Mouse (Mus musculus): ENCODE results near the gene Avpr1a. TPM values are rescaled to one million over a fixed set of nuclear protein-coding genes. Genes with fewer than 3 reads are reported as not detected.

Gene Avpr1a
- 15.5 and 21.5 TPM in 2 replicates for polyA plus RNA-seq (2015; fragmentation: Nextera tagmentation; extraction: Ambion mirVana)

DNA sequence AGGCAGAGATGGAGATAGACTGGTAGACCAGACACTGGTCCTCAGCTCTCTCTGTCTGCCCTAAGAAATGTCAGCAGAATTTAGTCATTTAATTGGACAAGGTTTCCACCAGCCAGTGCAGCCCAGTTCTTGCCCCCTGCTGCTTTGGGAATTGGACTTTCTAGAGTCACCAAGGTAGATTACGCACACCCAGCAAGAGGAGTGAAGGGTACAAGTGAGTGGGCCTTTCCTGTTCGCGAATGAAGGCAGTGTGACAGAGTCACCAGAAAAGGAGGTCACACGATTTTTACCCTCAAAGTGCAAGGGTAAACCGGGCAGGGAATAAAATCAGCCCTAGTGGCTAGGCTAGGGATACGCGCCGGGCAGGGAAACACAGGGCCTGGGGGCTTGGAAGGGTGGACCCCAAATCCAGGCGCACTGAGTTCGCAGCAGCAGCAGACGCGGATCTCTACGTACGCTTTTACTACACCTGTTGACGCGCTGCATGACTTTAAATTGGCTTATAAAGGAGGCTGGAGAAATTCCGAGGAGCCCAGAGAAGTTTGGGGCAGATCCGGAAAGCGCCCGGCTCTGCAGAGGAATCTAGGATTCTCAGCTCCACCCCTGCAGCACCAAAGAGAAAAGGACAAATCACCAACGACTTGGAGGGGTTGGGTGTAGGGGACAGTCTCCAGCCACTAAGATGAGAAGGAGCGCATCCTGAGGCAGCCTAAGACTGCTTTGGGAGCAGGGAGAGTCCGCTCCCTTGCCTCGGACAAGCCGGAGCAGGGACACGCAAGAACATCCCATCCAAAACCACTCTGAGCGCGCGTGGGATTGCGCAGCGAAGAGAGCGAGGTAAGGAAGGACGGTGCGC, at the start of gene Avpr1a:
TSS of gene Avpr1a (plus strand) at position 639 of the 856 bp plus-strand sequence.
- peak within 1 kb of the TSS; percentile 59 for H3K4me3 ChIP-seq
- no peaks in the 10 kb centered on the region for H3K9me3 ChIP-seq
- 5% methylated on average over 34 of the region's 34 CpGs for whole genome bisulfite sequencing
- H3K27me3 ChIP-seq, result peaks cover 35% of the 10 kb centered on the region
- no peaks in the 10 kb centered on the region for H3K36me3 ChIP-seq
- 0 out of 2 replicates have a peak, but pooled peaks have one; percentile 11 for ATAC-seq (ENCODE audit: insufficient number of reproducible peaks, insufficient read depth, low FRiP score, low TSS enrichment, low read depth)
- peak within 1 kb of the TSS; percentile 74 for H3K9ac ChIP-seq
- peak within 1 kb of the TSS; percentile 95 for H3K4me2 ChIP-seq
- H3K4me1 ChIP-seq, result peaks cover 17% of the 10 kb centered on the region
- peak within 1 kb of the TSS; percentile 69 for H3K27ac ChIP-seq

DNA sequence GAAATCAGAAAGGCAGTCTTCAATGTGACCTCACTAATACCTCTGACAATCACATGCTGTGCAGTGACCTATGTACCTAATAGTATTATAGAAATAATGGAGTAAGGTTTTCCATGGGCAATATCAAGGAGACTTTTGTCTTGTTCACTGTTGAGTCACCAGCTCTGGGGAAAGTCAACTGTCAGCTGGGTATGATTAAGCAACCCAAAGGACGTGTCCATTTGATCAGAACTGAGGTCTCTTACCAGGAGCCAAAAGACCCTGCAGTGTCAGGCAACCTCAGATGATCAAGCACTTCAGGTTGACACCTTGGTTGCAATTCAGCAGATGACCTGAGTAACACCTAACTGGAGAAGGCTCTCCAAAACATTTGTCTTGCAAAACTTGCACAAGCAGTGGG, 46.0 kb upstream of the Avpr1a start:
- Histone ChIP-seq H3K9ac (no peak overlapping the region), H3K4me1 (no peaks in the 10 kb centered on the region), H3K27me3 (no peaks in the 10 kb centered on the region), H3K4me3 (no peak overlapping the region), H3K36me3 (no peaks in the 10 kb centered on the region), H3K27ac (no peak overlapping the region), H3K9me3 (no peaks in the 10 kb centered on the region), H3K4me2 (no peak overlapping the region)
- 41% methylated on average over 1 of the region's 1 CpGs for WGBS
- ATAC-seq (ENCODE audit: insufficient number of reproducible peaks, insufficient read depth, low FRiP score, low TSS enrichment, low read depth), result no peak

DNA sequence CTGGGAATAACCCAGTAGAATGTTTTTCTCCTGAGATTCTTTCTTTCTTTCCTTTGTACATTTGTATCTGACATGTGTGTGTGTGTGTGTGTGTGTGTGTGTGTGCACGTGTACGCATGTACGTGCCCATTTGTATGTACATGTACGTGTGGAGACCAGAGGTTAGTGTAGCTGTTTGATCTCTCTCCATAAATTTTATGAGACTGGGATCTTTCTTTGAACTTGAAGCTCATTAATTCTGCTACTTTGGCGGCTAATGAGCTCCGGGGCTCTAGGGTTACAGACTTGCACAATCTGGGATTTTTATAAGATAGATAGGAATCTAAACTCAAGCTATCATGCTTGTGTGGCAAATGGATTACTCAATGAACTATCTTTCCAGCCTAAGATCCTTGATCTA, 42.0 kb upstream of the Avpr1a start:
- Histone ChIP-seq H3K9ac (no peak overlapping the region), H3K36me3 (no peaks in the 10 kb centered on the region), H3K27ac (no peak overlapping the region), H3K9me3 (no peaks in the 10 kb centered on the region), H3K4me1 (no peaks in the 10 kb centered on the region), H3K27me3 (no peaks in the 10 kb centered on the region), H3K4me3 (no peak overlapping the region), H3K4me2 (no peak overlapping the region)
- 78% methylated on average over 6 of the region's 6 CpGs for WGBS
- no peak for ATAC-seq (ENCODE audit: insufficient number of reproducible peaks, insufficient read depth, low FRiP score, low TSS enrichment, low read depth)

DNA sequence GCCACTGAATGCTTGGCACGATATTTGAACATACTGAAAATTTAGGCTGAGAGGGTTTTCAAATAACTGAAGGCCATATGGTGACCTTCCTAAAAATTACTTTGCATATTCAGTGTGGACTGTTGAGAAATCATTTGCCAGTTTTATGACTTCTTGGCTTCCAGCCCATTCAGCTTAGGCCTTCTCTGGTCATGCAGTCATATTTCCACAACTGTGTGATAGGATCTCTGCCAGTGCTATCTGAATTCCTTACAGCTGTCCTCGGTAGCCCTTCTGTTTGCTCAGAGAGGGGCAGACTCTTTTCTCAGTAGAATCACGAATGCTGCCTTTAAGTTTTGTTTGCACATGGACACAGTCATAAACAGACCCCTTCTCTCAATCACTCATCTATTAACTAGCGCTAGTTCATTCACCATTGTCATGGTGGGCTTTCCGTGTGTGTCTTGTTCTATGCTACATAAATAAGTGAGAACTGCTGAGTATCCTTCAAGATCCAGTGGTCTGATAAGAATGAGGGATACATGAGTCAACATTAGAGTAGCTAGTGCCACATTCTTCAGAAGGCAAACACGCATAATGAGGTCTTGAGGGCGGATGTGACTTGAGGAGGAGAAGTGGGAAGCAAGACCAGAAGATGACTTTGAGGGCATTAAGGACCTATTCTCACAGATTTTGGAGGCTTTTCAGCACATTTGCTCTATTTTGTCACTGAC, 39.4 kb upstream of the Avpr1a start:
- Histone ChIP-seq H3K9ac (no peak overlapping the region), H3K4me2 (no peak overlapping the region), H3K9me3 (no peaks in the 10 kb centered on the region), H3K27ac (no peak overlapping the region), H3K27me3 (no peaks in the 10 kb centered on the region), H3K4me1 (no peaks in the 10 kb centered on the region), H3K36me3 (no peaks in the 10 kb centered on the region), H3K4me3 (no peak overlapping the region)
- ATAC-seq (ENCODE audit: insufficient number of reproducible peaks, insufficient read depth, low FRiP score, low TSS enrichment, low read depth), result no peak
- 86% methylated on average over 7 of the region's 7 CpGs for WGBS

DNA sequence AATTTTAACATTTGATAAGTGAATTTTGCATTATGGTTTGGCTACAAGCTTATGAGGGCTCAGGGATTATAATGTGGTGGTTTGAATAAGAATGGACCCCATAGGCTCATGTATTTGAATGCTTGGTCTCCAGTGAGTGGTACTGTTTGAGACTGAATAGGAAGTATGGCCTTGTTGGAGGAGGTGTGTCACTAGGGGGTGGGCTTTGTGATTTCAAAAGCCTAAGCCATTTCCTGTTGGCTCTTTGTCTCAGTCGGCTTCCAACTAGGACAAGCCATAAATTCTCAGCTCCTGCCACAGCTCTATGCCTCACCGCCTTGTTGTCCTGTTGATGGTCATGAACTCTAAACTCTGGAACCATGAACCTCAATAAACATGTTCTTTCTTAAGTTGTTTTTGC, 37.5 kb upstream of the Avpr1a start:
- Histone ChIP-seq H3K4me2 (no peak overlapping the region), H3K27ac (no peak overlapping the region), H3K36me3 (no peaks in the 10 kb centered on the region), H3K4me3 (no peak overlapping the region), H3K4me1 (no peaks in the 10 kb centered on the region), H3K27me3 (no peaks in the 10 kb centered on the region), H3K9ac (no peak overlapping the region), H3K9me3 (no peaks in the 10 kb centered on the region)
- WGBS, result 77% methylated on average over 2 of the region's 2 CpGs
- ATAC-seq (ENCODE audit: insufficient number of reproducible peaks, insufficient read depth, low FRiP score, low TSS enrichment, low read depth), result no peak

DNA sequence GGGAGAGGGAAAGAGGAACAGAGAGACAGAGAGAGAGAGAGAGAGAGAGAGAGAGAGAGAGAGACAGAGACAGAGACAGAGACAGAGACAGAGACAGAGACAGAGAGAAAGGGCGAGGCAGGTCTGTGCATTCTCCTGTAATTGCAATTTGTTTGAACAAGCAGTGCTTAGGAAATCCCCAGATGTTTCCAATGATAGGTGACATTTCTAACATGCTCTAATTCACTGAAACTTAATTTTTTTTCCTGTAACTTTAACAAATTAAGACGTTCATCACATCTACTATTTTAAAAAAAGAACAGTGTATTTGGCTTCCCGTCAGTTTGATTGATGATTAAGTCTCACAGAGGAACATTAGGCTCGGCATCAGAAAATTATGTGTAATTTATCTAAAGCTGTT, 15.6 kb upstream of the Avpr1a start:
- no peaks in the 10 kb centered on the region for H3K4me1 ChIP-seq
- no peak overlapping the region for H3K4me2 ChIP-seq
- H3K36me3 ChIP-seq, result no peaks in the 10 kb centered on the region
- ATAC-seq (ENCODE audit: insufficient number of reproducible peaks, insufficient read depth, low FRiP score, low TSS enrichment, low read depth), result no peak
- no peak overlapping the region for H3K9ac ChIP-seq
- no peaks in the 10 kb centered on the region for H3K27me3 ChIP-seq
- H3K4me3 ChIP-seq, result no peak overlapping the region
- H3K9me3 ChIP-seq, result no peaks in the 10 kb centered on the region
- 43% methylated on average over 4 of the region's 4 CpGs for WGBS
- no peak overlapping the region for H3K27ac ChIP-seq

DNA sequence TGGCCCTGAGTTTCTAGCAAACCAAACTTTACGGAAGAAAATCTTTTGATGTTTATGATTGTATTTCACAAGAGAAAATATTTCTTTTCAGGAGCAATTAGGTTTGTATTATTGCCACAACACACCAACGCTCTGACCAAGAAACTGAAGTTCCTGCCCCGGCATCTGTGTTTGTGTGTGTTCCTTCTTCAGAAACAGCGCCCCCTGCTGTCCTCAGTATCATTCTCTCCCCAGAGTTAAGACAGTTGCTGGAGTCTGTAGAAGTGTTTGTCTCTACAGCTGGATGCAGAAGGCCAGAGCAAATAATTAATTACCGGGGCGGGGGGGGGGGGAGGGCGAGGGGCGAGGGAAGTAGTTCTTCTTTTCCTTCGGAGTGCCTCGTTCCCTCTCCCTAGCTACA, 1.0 kb upstream of the Avpr1a start:
- ATAC-seq (ENCODE audit: insufficient number of reproducible peaks, insufficient read depth, low FRiP score, low TSS enrichment, low read depth), result no peak
- Histone ChIP-seq H3K27ac (no peak overlapping the region), H3K4me3 (peak overlapping the region; percentile 59; the same call in 1 of the 2 replicates), H3K9me3 (no peaks in the 10 kb centered on the region), H3K27me3 (peaks cover 35% of the 10 kb centered on the region), H3K36me3 (no peaks in the 10 kb centered on the region), H3K9ac (no peak overlapping the region), H3K4me1 (peaks cover 17% of the 10 kb centered on the region), H3K4me2 (peak overlapping the region; percentile 95; the same call in 1 of the 2 replicates)
- WGBS, result 29% methylated on average over 10 of the region's 10 CpGs

DNA sequence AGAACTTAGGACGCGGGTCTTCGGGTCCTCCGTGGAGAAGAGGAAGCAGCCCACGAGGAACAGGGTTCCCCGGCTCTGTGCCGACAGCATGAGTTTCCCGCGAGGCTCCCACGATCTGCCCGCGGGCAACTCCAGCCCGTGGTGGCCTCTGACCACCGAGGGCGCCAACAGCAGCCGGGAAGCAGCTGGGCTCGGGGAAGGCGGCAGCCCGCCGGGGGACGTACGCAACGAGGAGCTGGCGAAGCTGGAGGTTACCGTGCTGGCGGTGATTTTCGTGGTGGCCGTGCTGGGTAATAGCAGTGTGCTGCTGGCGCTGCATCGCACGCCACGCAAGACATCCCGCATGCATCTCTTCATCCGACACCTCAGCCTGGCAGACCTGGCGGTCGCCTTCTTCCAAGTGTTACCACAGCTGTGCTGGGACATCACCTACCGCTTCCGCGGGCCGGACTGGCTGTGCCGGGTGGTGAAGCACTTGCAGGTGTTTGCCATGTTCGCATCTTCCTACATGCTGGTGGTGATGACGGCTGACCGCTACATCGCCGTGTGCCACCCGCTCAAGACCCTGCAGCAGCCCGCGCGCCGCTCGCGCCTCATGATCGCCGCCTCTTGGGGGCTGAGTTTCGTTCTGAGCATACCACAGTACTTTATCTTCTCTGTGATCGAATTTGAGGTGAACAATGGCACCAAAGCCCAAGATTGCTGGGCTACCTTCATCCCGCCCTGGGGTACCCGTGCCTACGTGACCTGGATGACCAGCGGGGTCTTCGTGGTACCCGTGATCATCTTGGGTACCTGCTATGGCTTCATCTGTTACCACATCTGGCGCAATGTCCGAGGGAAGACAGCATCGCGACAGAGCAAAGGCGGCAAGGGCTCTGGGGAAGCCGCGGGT, 665 bp downstream of the Avpr1a start:
- peak overlapping the region; percentile 95 for H3K4me2 ChIP-seq
- peak overlapping the region; percentile 59 for H3K4me3 ChIP-seq
- H3K4me1 ChIP-seq, result peaks cover 17% of the 10 kb centered on the region
- H3K36me3 ChIP-seq, result no peaks in the 10 kb centered on the region
- peak overlapping the region; percentile 74 for H3K9ac ChIP-seq
- WGBS, result under 1% methylated on average over 67 of the region's 70 CpGs
- H3K9me3 ChIP-seq, result no peaks in the 10 kb centered on the region
- peaks cover 35% of the 10 kb centered on the region for H3K27me3 ChIP-seq
- ATAC-seq (ENCODE audit: insufficient number of reproducible peaks, insufficient read depth, low FRiP score, low TSS enrichment, low read depth), result peak; percentile 46
- H3K27ac ChIP-seq, result peak overlapping the region; percentile 69

DNA sequence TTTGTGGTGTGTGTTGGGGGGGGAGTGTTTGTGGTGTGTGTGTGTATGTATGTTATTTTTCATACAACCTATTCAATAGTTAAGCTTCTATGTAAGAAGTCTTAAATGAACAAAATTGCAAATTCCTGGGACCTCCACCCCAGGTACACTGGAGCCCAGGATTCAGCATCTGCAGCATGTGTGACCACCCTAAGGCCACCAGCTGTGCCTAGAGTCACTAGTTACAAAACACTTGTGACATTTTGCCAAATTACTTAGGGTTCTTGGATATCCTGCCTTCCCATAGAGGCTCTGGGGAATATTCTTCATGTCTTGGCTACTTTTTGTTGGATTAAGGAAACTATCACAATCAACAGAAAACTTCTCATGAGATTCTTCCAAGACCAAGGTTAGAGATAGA, 1.6 kb downstream of the Avpr1a start:
- H3K4me1 ChIP-seq, result peaks cover 17% of the 10 kb centered on the region
- peak overlapping the region; percentile 74 for H3K9ac ChIP-seq
- H3K27me3 ChIP-seq, result peaks cover 35% of the 10 kb centered on the region
- H3K36me3 ChIP-seq, result no peaks in the 10 kb centered on the region
- ATAC-seq (ENCODE audit: insufficient number of reproducible peaks, insufficient read depth, low FRiP score, low TSS enrichment, low read depth), result no peak
- H3K9me3 ChIP-seq, result no peaks in the 10 kb centered on the region
- H3K4me2 ChIP-seq, result peak overlapping the region; percentile 95
- peak overlapping the region; percentile 59 for H3K4me3 ChIP-seq
- H3K27ac ChIP-seq, result no peak overlapping the region

DNA sequence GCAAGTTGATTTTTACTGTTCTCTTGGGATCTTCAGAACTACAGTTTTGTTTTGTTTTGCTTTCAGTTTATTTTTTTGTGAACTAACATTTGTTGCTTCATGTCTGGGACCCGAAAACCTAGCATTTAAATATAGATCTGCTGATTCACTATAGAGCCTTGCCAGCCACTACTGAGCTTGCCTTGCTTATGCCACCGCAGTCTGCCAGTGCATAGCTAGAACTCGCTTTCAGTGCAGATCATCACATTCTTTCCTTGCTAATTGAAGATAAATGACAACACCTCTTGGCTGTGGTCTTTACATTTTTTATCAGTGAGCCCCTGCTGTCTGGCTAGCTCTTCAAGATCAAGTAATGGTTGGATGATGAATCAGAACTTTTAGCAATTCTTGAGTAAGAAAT, 5.2 kb downstream of the Avpr1a start:
- Histone ChIP-seq H3K9ac (no peak overlapping the region), H3K4me3 (no peak overlapping the region), H3K4me1 (peaks cover 9% of the 10 kb centered on the region), H3K27me3 (peaks cover 19% of the 10 kb centered on the region), H3K4me2 (no peak overlapping the region), H3K36me3 (no peaks in the 10 kb centered on the region), H3K9me3 (no peaks in the 10 kb centered on the region), H3K27ac (no peak overlapping the region)
- WGBS, result 80% methylated on average over 3 of the region's 3 CpGs
- no peak for ATAC-seq (ENCODE audit: insufficient number of reproducible peaks, insufficient read depth, low FRiP score, low TSS enrichment, low read depth)

DNA sequence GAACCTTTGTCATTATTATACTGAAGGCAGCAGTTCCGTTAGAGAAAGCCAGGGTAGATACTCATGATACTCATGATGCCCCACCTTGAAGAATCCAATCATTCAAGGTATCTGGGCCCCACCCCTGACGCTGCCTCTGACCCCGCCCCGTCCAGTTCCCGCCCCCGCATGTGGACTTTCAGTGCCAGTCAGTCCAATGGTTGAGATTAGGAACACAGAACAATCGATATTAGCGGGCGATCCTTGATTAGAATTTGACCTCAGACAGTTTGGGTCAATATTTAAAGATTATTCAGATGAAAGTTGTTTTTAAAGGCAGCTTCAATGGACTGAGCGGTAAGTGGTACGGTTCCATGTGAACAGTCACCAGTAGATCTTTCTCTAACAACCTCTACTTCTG, 7.5 kb downstream of the Avpr1a start:
- H3K9me3 ChIP-seq, result no peaks in the 10 kb centered on the region
- no peaks in the 10 kb centered on the region for H3K36me3 ChIP-seq
- H3K4me2 ChIP-seq, result no peak overlapping the region
- H3K4me1 ChIP-seq, result no peaks in the 10 kb centered on the region
- no peak overlapping the region for H3K9ac ChIP-seq
- 88% methylated on average over 11 of the region's 11 CpGs for WGBS
- no peak for ATAC-seq (ENCODE audit: insufficient number of reproducible peaks, insufficient read depth, low FRiP score, low TSS enrichment, low read depth)
- H3K4me3 ChIP-seq, result no peak overlapping the region
- H3K27ac ChIP-seq, result no peak overlapping the region
- H3K27me3 ChIP-seq, result peaks cover 3% of the 10 kb centered on the region
